ENCODE assay signal across 35 mouse cellular contexts in the genomic region with DNA sequence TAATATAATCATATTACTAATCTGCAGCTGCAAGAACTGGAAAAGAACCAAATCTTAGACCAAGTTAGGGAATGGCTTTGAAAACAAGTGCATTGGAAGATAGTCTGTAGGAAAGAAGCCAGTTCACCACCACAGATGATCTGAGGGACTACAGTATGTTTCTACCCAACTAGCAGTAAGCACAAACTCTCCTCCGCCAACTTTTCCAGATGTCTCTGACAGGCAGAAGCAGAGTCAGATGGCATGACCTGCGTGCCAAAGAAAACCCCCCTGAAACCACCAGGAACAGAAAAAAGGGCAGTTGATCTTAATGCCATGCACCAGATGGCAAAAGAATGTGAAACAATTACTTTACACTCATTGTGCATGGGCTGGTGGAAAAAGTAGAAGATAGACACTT.
DNase-seq lines count a peak whose midpoint lies in the region; ATAC-seq lines count a peak whose summit lies in the region.
"Had no signal": no experiment of that assay in that cellular context is flagged by ENCODE, and none has a peak within 500 bp of the region (broad histone marks: within the 10 kb centered on the region; RNA-seq: fewer than 3 reads in every experiment).

No protein-coding gene starts in this region.

- no peak overlapping the region for H3K4me2 ChIP-seq in forebrain, embryonic 16.5 days (ENCODE audit: low read length)
- H3K4me2 ChIP-seq in forebrain, embryonic 11.5 days (ENCODE audit: low read depth, low read length, severe bottlenecking), result no peak overlapping the region
- H3K4me2 ChIP-seq: embryonic facial prominence, embryonic 12.5 days; hindbrain, embryonic 15.5 days; kidney, embryonic 15.5 days; neural tube, embryonic 12.5 days had no signal

- H3K27me3 ChIP-seq in forebrain, embryonic 16.5 days (replicated peaks; ENCODE audit: control insufficient read depth, insufficient read depth, low read length), result no peaks in the 10 kb centered on the region
- no peaks in the 10 kb centered on the region for H3K27me3 ChIP-seq in forebrain, embryonic 11.5 days (ENCODE audit: control insufficient read depth, insufficient read depth, low read length)
- H3K27me3 ChIP-seq: embryonic facial prominence, embryonic 12.5 days; hindbrain, embryonic 15.5 days; kidney, embryonic 15.5 days; neural tube, embryonic 12.5 days had no signal

- no peaks in the 10 kb centered on the region for H3K9me3 ChIP-seq in forebrain, embryonic 16.5 days (ENCODE audit: control insufficient read depth, low read length)
- H3K9me3 ChIP-seq in forebrain, embryonic 11.5 days (ENCODE audit: control insufficient read depth, low read length), result no peaks in the 10 kb centered on the region
- H3K9me3 ChIP-seq: embryonic facial prominence, embryonic 12.5 days; forebrain, embryonic 10.5 days; hindbrain, embryonic 10.5 days; hindbrain, embryonic 15.5 days; kidney, embryonic 15.5 days; midbrain, embryonic 10.5 days; neural tube, embryonic 12.5 days had no signal

- no peak overlapping the region for H3K4me3 ChIP-seq in forebrain, embryonic 16.5 days (replicated peaks; ENCODE audit: low read length)
- H3K4me3 ChIP-seq in forebrain, embryonic 11.5 days (ENCODE audit: low read depth, low read length), result no peak overlapping the region
- H3K4me3 ChIP-seq: embryonic facial prominence, embryonic 12.5 days; forebrain, embryonic 10.5 days; hindbrain, embryonic 10.5 days; hindbrain, embryonic 15.5 days; kidney, embryonic 15.5 days; midbrain, embryonic 10.5 days; myocyte; neural tube, embryonic 12.5 days had no signal

- 0 out of 2 replicates have a peak, but pooled peaks have one; percentile 23 for ATAC-seq in forebrain, embryonic 16.5 days
- ATAC-seq in forebrain, embryonic 11.5 days (replicated peaks; ENCODE audit: low FRiP score), result no peak
- ATAC-seq: activated CD4-positive, CD25-positive, alpha-beta regulatory T cell, adult 4 months; inflammation-experienced regulatory T-cells, adult 6 months; midbrain, embryonic 16.5 days had no signal

- WGBS in forebrain, embryonic 16.5 days, result 89% methylated on average over 2 of the region's 2 CpGs
- WGBS in forebrain, embryonic 11.5 days, result 96% methylated on average over 2 of the region's 2 CpGs

- H3K27ac ChIP-seq in forebrain, embryonic 16.5 days (ENCODE audit: low read length), result no peak overlapping the region
- H3K27ac ChIP-seq in forebrain, embryonic 11.5 days (ENCODE audit: low read depth, low read length), result no peak overlapping the region
- H3K27ac ChIP-seq: embryonic facial prominence, embryonic 12.5 days; forebrain, embryonic 10.5 days; hindbrain, embryonic 10.5 days; hindbrain, embryonic 15.5 days; kidney, embryonic 15.5 days; liver, embryonic 14.5 days; midbrain, embryonic 10.5 days; neural tube, embryonic 12.5 days; stomach, postnatal 0 days had no signal

- no peak overlapping the region for H3K9ac ChIP-seq in forebrain, embryonic 16.5 days (replicated peaks; ENCODE audit: low read depth, low read length)
- H3K9ac ChIP-seq in forebrain, embryonic 11.5 days (ENCODE audit: low read length), result no peak overlapping the region
- H3K9ac ChIP-seq: embryonic facial prominence, embryonic 12.5 days; hindbrain, embryonic 15.5 days; kidney, embryonic 15.5 days; liver, embryonic 14.5 days; neural tube, embryonic 12.5 days had no signal

- no peak for DNase-seq in forebrain, embryonic 11.5 days (ENCODE audit: low spot score)
- DNase-seq in 3T3-L1 (ENCODE audit: low read depth, low spot score), result peak; percentile 36
- peak; percentile 26 for DNase-seq in adipocyte (ENCODE audit: low spot score)
- peak; percentile 3 for DNase-seq in layer of hippocampus, adult 9-10 months (ENCODE audit: low spot score)
- DNase-seq in gastrocnemius, postnatal 10 days, result no peak
- DNase-seq in adrenal gland, adult 18-20 months (ENCODE audit: low spot score in 2 of 2), result no peak
- no peak for DNase-seq in lung, postnatal 25 days (ENCODE audit: low spot score)
- DNase-seq: adrenal gland, postnatal 10 days; B cell, adult 2 months; cerebellum, adult 2 months; embryo, embryonic 11 days; heart, postnatal 14 days; kidney, adult 11 months; kidney, postnatal 36 days; liver; lung, adult 2 months; lung, postnatal 10 days; right cerebral cortex, adult 18-20 months; spleen, adult 18-20 months; thymus, adult 2 months; thymus, postnatal 4 days had no signal

- H3K36me3 ChIP-seq in forebrain, embryonic 16.5 days (ENCODE audit: control insufficient read depth, insufficient read depth), result no peaks in the 10 kb centered on the region
- no peaks in the 10 kb centered on the region for H3K36me3 ChIP-seq in forebrain, embryonic 11.5 days (ENCODE audit: control insufficient read depth, insufficient read depth, low read length)
- H3K36me3 ChIP-seq: embryonic facial prominence, embryonic 12.5 days; forebrain, embryonic 10.5 days; hindbrain, embryonic 10.5 days; hindbrain, embryonic 15.5 days; kidney, embryonic 15.5 days; midbrain, embryonic 10.5 days; neural tube, embryonic 12.5 days had no signal

- no peaks in the 10 kb centered on the region for H3K4me1 ChIP-seq in forebrain, embryonic 16.5 days (replicated peaks; ENCODE audit: control insufficient read depth, insufficient read depth, low read length)
- no peaks in the 10 kb centered on the region for H3K4me1 ChIP-seq in forebrain, embryonic 11.5 days (replicated peaks; ENCODE audit: control insufficient read depth, insufficient read depth, low read length)
- H3K4me1 ChIP-seq: embryonic facial prominence, embryonic 12.5 days; forebrain, embryonic 10.5 days; hindbrain, embryonic 10.5 days; hindbrain, embryonic 15.5 days; kidney, embryonic 15.5 days; midbrain, embryonic 10.5 days; neural tube, embryonic 12.5 days had no signal

Comparison
In these comparisons a context has a peak if more than half of its experiments do, and no peak if none do; other contexts are left out.
1. DNase-seq: peak in 3T3-L1 (single experiment), adipocyte (single experiment) and layer of hippocampus, adult 9-10 months (single experiment); none in forebrain, embryonic 11.5 days (single experiment), gastrocnemius, postnatal 10 days (single experiment), adrenal gland, adult 18-20 months (0 of 2) and lung, postnatal 25 days (single experiment).